Mouse (Mus musculus) spleen, adult 10 weeks (tissue): ENCODE data around the gene B3gnt4. TPM values are rescaled to one million over a fixed set of nuclear protein-coding genes. Genes with fewer than 3 reads are reported as not detected.

Experiments
- polyA plus RNA-seq: library from polyadenylated mRNA; stranded (reverse); fragments of 350-450 nt; fragmentation: Illumina TruSeq; extraction: RNeasy Lipid Tissue Mini Kit (QIAGEN cat#74804); gene quantifications from one replicate; pipeline ENCODE4 v1.2.3, GENCODE M21; 2015; ENCODE audit warnings: low replicate concordance; ENCODE audit not compliant: insufficient read depth

The B3gnt4 gene
- not detected for polyA plus RNA-seq

GRCm38 (mm10) chr5:123510160-123510559 is at the start of gene B3gnt4:
Gene B3gnt4 (plus strand): TSS chr5:123510460.

GRCm38 (mm10) chr5:123489112-123489785 is 21.0 kb upstream of the B3gnt4 start, which contains the start of the genes Lrrc43 and Il31:
Gene Lrrc43 (plus strand): TSS chr5:123489305.
Gene Il31 (minus strand): TSS chr5:123489489.

DNA sequence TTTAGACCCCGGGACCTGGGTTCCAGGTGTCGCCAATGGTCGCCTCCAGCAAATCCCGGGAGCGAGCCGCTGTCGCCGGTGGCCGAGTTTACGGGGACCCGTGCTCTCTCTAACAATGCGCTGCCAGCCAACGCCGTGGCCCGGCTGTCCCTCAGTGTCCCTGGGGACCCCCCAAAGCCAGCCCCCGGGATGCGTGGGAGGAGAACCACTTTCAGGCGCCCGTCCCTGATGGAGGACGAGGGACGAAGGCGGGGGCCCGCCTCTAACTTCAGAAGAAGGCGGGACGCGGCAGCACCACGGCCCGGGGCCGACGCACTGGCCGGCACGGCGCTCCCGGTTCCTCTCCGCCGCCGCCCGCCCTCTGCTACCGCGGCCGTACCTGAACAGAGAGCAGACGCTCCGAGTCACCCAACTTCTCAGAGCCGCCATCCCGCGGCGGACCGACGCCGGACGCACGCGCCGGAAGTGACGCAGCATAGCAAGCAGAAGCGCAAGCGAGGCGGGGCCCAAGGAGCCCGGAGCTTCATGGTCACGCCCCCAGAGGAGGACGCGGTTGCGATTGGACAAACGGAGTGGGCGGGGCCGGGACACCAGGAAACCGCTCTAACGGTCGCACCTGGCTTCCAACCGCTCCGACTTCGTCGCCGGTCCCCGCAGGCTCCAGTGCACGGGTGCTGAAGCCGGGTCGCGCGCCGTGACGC is 13.6 kb downstream of the B3gnt4 start, which contains the start of gene Diablo:
TSS of gene Diablo (minus strand) at position 485 of the 701 bp plus-strand sequence.

GRCm38 (mm10) chr5:123525281-123525680 is 15.0 kb downstream of the B3gnt4 start, which contains the start of gene Gm49027:
Gene Gm49027 (minus strand): TSS chr5:123525488.

Other genes with a start within 250 kb of the B3gnt4 start
- gene Bcl7a, start 166.6 kb upstream of the B3gnt4 start, polyA plus RNA-seq = 25.6 TPM
- gene Mlxip, start 115.7 kb upstream of the B3gnt4 start, polyA plus RNA-seq = 83.7 TPM
- not detected for gene Lrrc43, start 21.2 kb upstream of the B3gnt4 start, polyA plus RNA-seq
- not detected for gene Il31, start 21.0 kb upstream of the B3gnt4 start, polyA plus RNA-seq
- 92.0 TPM for gene Diablo, start 13.7 kb downstream of the B3gnt4 start, polyA plus RNA-seq
- not detected for gene Gm49027, start 15.0 kb downstream of the B3gnt4 start, polyA plus RNA-seq
- gene Vps33a, start 62.6 kb downstream of the B3gnt4 start, polyA plus RNA-seq = 30.5 TPM
- gene Clip1, start 174.2 kb downstream of the B3gnt4 start, polyA plus RNA-seq = 36.5 TPM
- 87.5 TPM for gene Zcchc8, start 210.6 kb downstream of the B3gnt4 start, polyA plus RNA-seq
- gene Rsrc2, start 239.0 kb downstream of the B3gnt4 start, polyA plus RNA-seq = 274 TPM
- gene Kntc1, start 239.3 kb downstream of the B3gnt4 start, polyA plus RNA-seq = 6.4 TPM